Mouse (Mus musculus): ENCODE results near the gene Aifm2. TPM values are rescaled to one million over a fixed set of nuclear protein-coding genes. Genes with fewer than 3 reads are reported as not detected.
A peak's percentile ranks its signal among the peaks of the same experiment; 100 is the strongest.

Gene Aifm2
- total RNA-seq (2014; rRNA removed): 21.4 and 27.4 TPM in 2 replicates
- 18.6 and 19.2 TPM in 2 replicates for polyA plus RNA-seq (2015; fragmentation: Nextera tagmentation; extraction: Ambion mirVana)

DNA sequence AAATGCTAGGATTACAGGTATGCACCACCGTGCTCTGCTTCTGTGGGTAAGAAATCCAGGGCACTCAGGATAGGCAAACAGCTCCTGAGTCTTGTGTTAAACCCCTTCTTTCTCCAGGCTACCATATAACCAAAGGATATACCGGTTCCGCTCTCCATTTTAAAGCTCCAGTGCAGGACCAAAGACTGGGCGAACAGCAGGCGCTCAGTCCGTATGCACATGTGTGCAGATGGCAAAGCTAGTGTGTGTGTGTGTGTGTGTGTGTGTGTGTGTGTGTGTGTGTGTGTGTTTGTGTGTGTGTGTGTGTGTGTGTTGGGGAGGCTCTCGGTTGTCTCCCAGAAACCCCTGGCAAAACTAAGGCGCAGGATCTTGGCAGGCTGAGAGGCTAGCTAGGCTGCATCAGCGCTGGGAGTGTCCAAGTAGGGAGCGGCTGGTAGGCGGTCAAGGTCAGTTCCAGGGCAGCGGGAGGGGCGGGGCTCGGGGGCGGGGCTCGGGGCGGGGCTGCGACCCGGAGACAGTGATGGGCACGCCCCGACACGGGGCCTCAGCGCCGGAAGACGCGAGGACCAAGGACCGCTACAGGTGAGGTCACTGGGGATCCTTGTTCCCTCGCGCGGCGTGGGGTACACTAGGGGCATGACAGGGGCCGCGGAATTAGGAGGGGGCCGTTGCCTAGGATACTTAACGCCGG lies at the start of gene Aifm2:
Gene Aifm2, plus strand, starts transcription at position 493 of the 691 bp plus-strand sequence.
- peak within 1 kb of the TSS; percentile 69 for H3K9ac ChIP-seq (replicated peaks; ENCODE audit: low read length, poor library complexity, severe bottlenecking)
- H3K4me2 ChIP-seq (ENCODE audit: low read depth, low read length, poor library complexity, severe bottlenecking): peak within 1 kb of the TSS; percentile 85
- WGBS: 16% methylated on average over 28 of the region's 36 CpGs
- no peak for TF ChIP-seq CTCF (IDR thresholded peaks at IDR 0.05)
- H3K27me3 ChIP-seq (ENCODE audit: insufficient read depth, low read length): 0 out of 2 replicates have a peak, but pooled peaks cover 2% of the 10 kb centered on the region
- DNase-seq (ENCODE audit: low spot score) (peak; percentile 66), ATAC-seq (ENCODE audit: low FRiP score) (peak; percentile 73)
- peak within 1 kb of the TSS; percentile 53 for H3K4me3 ChIP-seq (ENCODE audit: low read depth, low read length)
- H3K9me3 ChIP-seq (ENCODE audit: low read length): no peaks in the 10 kb centered on the region
- no peaks in the 10 kb centered on the region for H3K36me3 ChIP-seq (ENCODE audit: insufficient read depth, low read length)
- no peaks in the 10 kb centered on the region for H3K4me1 ChIP-seq (ENCODE audit: insufficient read depth, low read length)
- H3K27ac ChIP-seq (ENCODE audit: low read depth, low read length): no peak within 1 kb of the TSS

GRCm38 (mm10) chr10:61665651-61666050 lies 49.4 kb upstream of the Aifm2 start:
- 87% methylated on average over 3 of the region's 3 CpGs for WGBS
- Histone ChIP-seq H3K4me2 (ENCODE audit: low read depth, low read length, poor library complexity, severe bottlenecking) (no peak overlapping the region), H3K27ac (ENCODE audit: low read depth, low read length) (no peak overlapping the region), H3K4me3 (ENCODE audit: low read depth, low read length) (no peak overlapping the region), H3K9me3 (ENCODE audit: low read length) (no peaks in the 10 kb centered on the region), H3K9ac (replicated peaks; ENCODE audit: low read length, poor library complexity, severe bottlenecking) (no peak overlapping the region), H3K27me3 (ENCODE audit: insufficient read depth, low read length) (no peaks in the 10 kb centered on the region), H3K4me1 (ENCODE audit: insufficient read depth, low read length) (no peaks in the 10 kb centered on the region), H3K36me3 (ENCODE audit: insufficient read depth, low read length) (peaks cover 33% of the 10 kb centered on the region)
- no peak for ATAC-seq (ENCODE audit: low FRiP score)
- no peak for DNase-seq (ENCODE audit: low spot score)
- TF ChIP-seq CTCF (IDR thresholded peaks at IDR 0.05): no peak

DNA sequence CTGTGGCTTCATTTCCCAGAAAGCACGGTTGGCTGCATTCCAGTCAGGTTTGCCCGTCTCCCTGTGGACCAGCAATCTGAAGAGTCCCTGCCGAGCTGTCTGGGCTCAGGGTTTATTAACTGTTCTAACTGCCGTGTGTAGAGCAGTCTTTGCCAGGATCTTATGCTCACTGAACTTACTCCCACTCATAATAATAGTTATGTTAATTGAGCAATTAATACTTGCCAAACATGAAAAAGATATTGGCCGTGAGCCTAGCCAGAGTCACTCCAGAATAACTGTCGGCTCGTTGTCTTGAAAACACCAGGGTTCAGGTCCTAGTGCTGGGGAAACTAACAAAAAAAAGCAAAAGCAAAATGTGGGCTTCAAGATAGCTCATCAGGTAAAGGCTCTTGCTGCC lies 45.8 kb upstream of the Aifm2 start:
- no peak overlapping the region for H3K4me3 ChIP-seq (ENCODE audit: low read depth, low read length)
- no peaks in the 10 kb centered on the region for H3K9me3 ChIP-seq (ENCODE audit: low read length)
- WGBS: 80% methylated on average over 7 of the region's 7 CpGs
- peaks cover 52% of the 10 kb centered on the region for H3K36me3 ChIP-seq (ENCODE audit: insufficient read depth, low read length)
- no peak overlapping the region for H3K4me2 ChIP-seq (ENCODE audit: low read depth, low read length, poor library complexity, severe bottlenecking)
- H3K27ac ChIP-seq (ENCODE audit: low read depth, low read length): no peak overlapping the region
- no peaks in the 10 kb centered on the region for H3K4me1 ChIP-seq (ENCODE audit: insufficient read depth, low read length)
- H3K9ac ChIP-seq (replicated peaks; ENCODE audit: low read length, poor library complexity, severe bottlenecking): no peak overlapping the region
- DNase-seq (ENCODE audit: low spot score) (peak; percentile 48), ATAC-seq (ENCODE audit: low FRiP score) (no peak)
- TF ChIP-seq CTCF (IDR thresholded peaks at IDR 0.05): no peak
- no peaks in the 10 kb centered on the region for H3K27me3 ChIP-seq (ENCODE audit: insufficient read depth, low read length)

- no peaks in the 10 kb centered on the region for H3K9me3 ChIP-seq (ENCODE audit: low read length)
- TF ChIP-seq CTCF (IDR thresholded peaks at IDR 0.05): no peak
- H3K27me3 ChIP-seq (ENCODE audit: insufficient read depth, low read length): no peaks in the 10 kb centered on the region
- no peak overlapping the region for H3K4me2 ChIP-seq (ENCODE audit: low read depth, low read length, poor library complexity, severe bottlenecking)
- no peak for DNase-seq (ENCODE audit: low spot score)
- peaks cover 54% of the 10 kb centered on the region for H3K36me3 ChIP-seq (ENCODE audit: insufficient read depth, low read length)
- no peak overlapping the region for H3K4me3 ChIP-seq (ENCODE audit: low read depth, low read length)
- no peak overlapping the region for H3K27ac ChIP-seq (ENCODE audit: low read depth, low read length)
- H3K4me1 ChIP-seq (ENCODE audit: insufficient read depth, low read length): no peaks in the 10 kb centered on the region
- no peak overlapping the region for H3K9ac ChIP-seq (replicated peaks; ENCODE audit: low read length, poor library complexity, severe bottlenecking)
- no peak for ATAC-seq (ENCODE audit: low FRiP score)
Observed at GRCm38 (mm10) chr10:61669896-61670295, 45.2 kb upstream of the Aifm2 start.

DNA sequence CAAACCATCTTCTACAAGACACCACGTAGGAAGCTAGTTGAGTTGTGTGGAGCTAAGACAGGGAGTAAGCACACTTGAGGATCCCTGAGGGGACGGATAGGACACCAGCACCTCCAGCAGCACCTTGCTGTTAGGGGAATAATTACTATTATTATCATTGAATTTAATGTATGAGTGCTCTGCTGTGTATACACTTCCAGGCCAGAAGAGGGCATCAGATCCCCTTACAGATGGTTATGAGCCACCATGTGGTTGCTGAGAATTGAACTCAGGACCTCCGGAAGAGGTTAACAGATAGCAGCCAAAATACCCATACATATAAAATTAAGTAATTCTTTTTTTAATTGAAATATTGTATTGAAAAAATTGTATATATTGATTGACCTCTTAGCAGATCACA lies 44.3 kb upstream of the Aifm2 start:
- Histone ChIP-seq H3K4me1 (ENCODE audit: insufficient read depth, low read length) (no peaks in the 10 kb centered on the region), H3K36me3 (ENCODE audit: insufficient read depth, low read length) (peaks cover 59% of the 10 kb centered on the region)

GRCm38 (mm10) chr10:61675935-61676334 lies 39.1 kb upstream of the Aifm2 start:
- Histone ChIP-seq H3K27me3 (ENCODE audit: insufficient read depth, low read length) (no peaks in the 10 kb centered on the region), H3K9me3 (ENCODE audit: low read length) (no peaks in the 10 kb centered on the region), H3K9ac (replicated peaks; ENCODE audit: low read length, poor library complexity, severe bottlenecking) (no peak overlapping the region), H3K4me3 (ENCODE audit: low read depth, low read length) (no peak overlapping the region), H3K4me1 (ENCODE audit: insufficient read depth, low read length) (no peaks in the 10 kb centered on the region), H3K27ac (ENCODE audit: low read depth, low read length) (no peak overlapping the region), H3K36me3 (ENCODE audit: insufficient read depth, low read length) (peaks cover 35% of the 10 kb centered on the region), H3K4me2 (ENCODE audit: low read depth, low read length, poor library complexity, severe bottlenecking) (no peak overlapping the region)
- TF ChIP-seq CTCF (IDR thresholded peaks at IDR 0.05): no peak
- WGBS: 85% methylated on average over 3 of the region's 3 CpGs
- ATAC-seq (ENCODE audit: low FRiP score): no peak
- DNase-seq (ENCODE audit: low spot score): no peak

More for the DNA sequence above, 44.3 kb upstream of the Aifm2 start:
- H3K27ac ChIP-seq (ENCODE audit: low read depth, low read length): no peak overlapping the region
- no peak for ATAC-seq (ENCODE audit: low FRiP score)
- TF ChIP-seq CTCF (IDR thresholded peaks at IDR 0.05): peak; percentile 46
- H3K4me2 ChIP-seq (ENCODE audit: low read depth, low read length, poor library complexity, severe bottlenecking): no peak overlapping the region
- no peaks in the 10 kb centered on the region for H3K9me3 ChIP-seq (ENCODE audit: low read length)
- no peak for DNase-seq (ENCODE audit: low spot score)
- no peak overlapping the region for H3K4me3 ChIP-seq (ENCODE audit: low read depth, low read length)
- WGBS: 98% methylated on average over 3 of the region's 3 CpGs
- no peaks in the 10 kb centered on the region for H3K27me3 ChIP-seq (ENCODE audit: insufficient read depth, low read length)
- no peak overlapping the region for H3K9ac ChIP-seq (replicated peaks; ENCODE audit: low read length, poor library complexity, severe bottlenecking)
